ENCODE assay signal across 9 mouse cellular contexts in genomic region chr11:100281596-100282544, GRCm38 (mm10). TPM values are rescaled to one million over a fixed set of nuclear protein-coding genes. Genes with fewer than 3 reads are reported as not detected.
DNase-seq lines count a peak whose midpoint lies in the region; ATAC-seq and TF ChIP-seq lines count a peak whose summit lies in the region.
"Had no signal": no experiment of that assay in that cellular context is flagged by ENCODE, and none has a peak within 500 bp of the region (broad histone marks: within the 10 kb centered on the region; RNA-seq: fewer than 3 reads in every experiment).

No protein-coding gene starts in this region.

- no peak overlapping the region for H3K4me3 ChIP-seq in embryonic facial prominence, embryonic 11.5 days (ENCODE audit: low read depth, low read length)
- no peak overlapping the region for H3K4me3 ChIP-seq in liver, postnatal 0 days (ENCODE audit: low read depth, low read length)
- no peak overlapping the region for H3K4me3 ChIP-seq in neural tube, embryonic 15.5 days (replicated peaks)

- 21% methylated on average over 11 of the region's 11 CpGs for WGBS in embryonic facial prominence, embryonic 11.5 days
- WGBS in liver, postnatal 0 days (ENCODE audit: insufficient replicate concordance) = 21% methylated on average over 11 of the region's 11 CpGs
- WGBS in neural tube, embryonic 15.5 days = 18% methylated on average over 11 of the region's 11 CpGs

- DNase-seq in CD4-positive helper T cell, adult 2 months (ENCODE audit: low read depth, low spot score) = peak; percentile 72
- peak; percentile 85 for DNase-seq in adrenal gland, postnatal 14 days
- peak; percentile 95 for DNase-seq in embryonic facial prominence, embryonic 11.5 days (ENCODE audit: low spot score)
- DNase-seq in heart, postnatal 10 days = peak; percentile 83 to 93
- DNase-seq in kidney, postnatal 36 days = peak; percentile 79 to 93
- DNase-seq in liver, postnatal 0 days = peak; percentile 87
- peak; percentile 82 for DNase-seq in thymus, postnatal 0 days (ENCODE audit: low spot score)

- H3K9ac ChIP-seq in embryonic facial prominence, embryonic 11.5 days (replicated peaks; ENCODE audit: low read length) = no peak overlapping the region
- no peak overlapping the region for H3K9ac ChIP-seq in liver, postnatal 0 days (replicated peaks)
- no peak overlapping the region for H3K9ac ChIP-seq in neural tube, embryonic 15.5 days (replicated peaks)

- no peak overlapping the region for H3K4me2 ChIP-seq in embryonic facial prominence, embryonic 11.5 days (ENCODE audit: low read depth, low read length)
- H3K4me2 ChIP-seq in liver, postnatal 0 days (ENCODE audit: low read depth, low read length) = no peak overlapping the region
- H3K4me2 ChIP-seq in neural tube, embryonic 15.5 days = no peak overlapping the region

- ATAC-seq in embryonic facial prominence, embryonic 11.5 days (replicated peaks; ENCODE audit: insufficient number of reproducible peaks, low FRiP score, low TSS enrichment, low read depth) = peak; percentile 14; the same call in 1 of the 2 replicates
- peak; percentile 56; the same call in 1 of the 2 replicates for ATAC-seq in liver, postnatal 0 days
- ATAC-seq in neural tube, embryonic 15.5 days (ENCODE audit: low FRiP score) = peak; percentile 63; the same call in 1 of the 2 replicates

- no peaks in the 10 kb centered on the region for H3K27me3 ChIP-seq in embryonic facial prominence, embryonic 11.5 days (ENCODE audit: control insufficient read depth, insufficient read depth, low read length)
- no peaks in the 10 kb centered on the region for H3K27me3 ChIP-seq in liver, postnatal 0 days (ENCODE audit: insufficient read depth, low read length)
- H3K27me3 ChIP-seq in neural tube, embryonic 15.5 days (replicated peaks) = no peaks in the 10 kb centered on the region; the same call in 1 of the 2 replicates

- no peaks in the 10 kb centered on the region for H3K9me3 ChIP-seq in embryonic facial prominence, embryonic 11.5 days (replicated peaks; ENCODE audit: control insufficient read depth, low read length)
- no peaks in the 10 kb centered on the region for H3K9me3 ChIP-seq in liver, postnatal 0 days (ENCODE audit: low read length)
- no peaks in the 10 kb centered on the region for H3K9me3 ChIP-seq in neural tube, embryonic 15.5 days (replicated peaks)

- no peak overlapping the region for H3K27ac ChIP-seq in embryonic facial prominence, embryonic 11.5 days (replicated peaks; ENCODE audit: low read depth, low read length)
- H3K27ac ChIP-seq in liver, postnatal 0 days (ENCODE audit: low read depth) = no peak overlapping the region
- H3K27ac ChIP-seq in neural tube, embryonic 15.5 days (replicated peaks) = no peak overlapping the region

- no peak for TF ChIP-seq EP300 in liver, postnatal 0 days (IDR thresholded peaks at IDR 0.05; ENCODE audit: low read depth)

- intact Hi-C loops in heart, postnatal 10 days (cut with DNase I) = loop anchor here (1.0 to 5.0 kb wide), 3 partner anchors 113 to 905 kb away; no protein-coding TSS in a partner anchor

- TF ChIP-seq CTCF in liver, postnatal 0 days (IDR thresholded peaks at IDR 0.05; ENCODE audit: low read depth) = peak; percentile 98

- no peaks in the 10 kb centered on the region for H3K4me1 ChIP-seq in embryonic facial prominence, embryonic 11.5 days (ENCODE audit: control insufficient read depth, insufficient read depth, low read length)
- no peaks in the 10 kb centered on the region for H3K4me1 ChIP-seq in liver, postnatal 0 days (ENCODE audit: insufficient read depth)
- peaks cover 10% of the 10 kb centered on the region; the same call in 1 of the 2 replicates for H3K4me1 ChIP-seq in neural tube, embryonic 15.5 days

- no peaks in the 10 kb centered on the region for H3K36me3 ChIP-seq in embryonic facial prominence, embryonic 11.5 days (replicated peaks; ENCODE audit: control insufficient read depth, insufficient read depth, low read depth, low read length)
- no peaks in the 10 kb centered on the region for H3K36me3 ChIP-seq in liver, postnatal 0 days (replicated peaks; ENCODE audit: insufficient read depth, low read length)
- H3K36me3 ChIP-seq in neural tube, embryonic 15.5 days = no peaks in the 10 kb centered on the region

RNA-seq across cellular contexts. Expression of gene Krt42, which starts 12.2 kb away (rescaled TPM):
- total RNA-seq in adrenal gland, postnatal 14 days (2021) = not detected in 2 replicates
- not detected in 2 replicates for polyA plus RNA-seq in embryonic facial prominence, embryonic 11.5 days (2014; fragmentation: Nextera tagmentation; extraction: Ambion mirVana)
- total RNA-seq in heart, postnatal 10 days (2021) = not detected
- polyA plus RNA-seq in liver, postnatal 0 days (2015; fragmentation: Nextera tagmentation; extraction: Ambion mirVana) = not detected in 2 replicates
- polyA plus RNA-seq in neural tube, embryonic 15.5 days (2015; fragmentation: Nextera tagmentation; extraction: Ambion mirVana) = not detected in 2 replicates
- polyA plus RNA-seq in thymus, postnatal 0 days (2015; fragmentation: Nextera tagmentation; extraction: Ambion mirVana) = 0.35 and 0.46 TPM in 2 replicates
- polyA plus RNA-seq: gonadal fat pad, adult 2 months had no signal

RNA-seq across cellular contexts. Expression of gene Krt17, which starts 21.0 kb away (rescaled TPM):
- not detected in 2 replicates for total RNA-seq in adrenal gland, postnatal 14 days (2021)
- polyA plus RNA-seq in embryonic facial prominence, embryonic 11.5 days (2014; fragmentation: Nextera tagmentation; extraction: Ambion mirVana) = 1.3 and 1.8 TPM in 2 replicates
- not detected for total RNA-seq in heart, postnatal 10 days (2021)
- polyA plus RNA-seq in liver, postnatal 0 days (2015; fragmentation: Nextera tagmentation; extraction: Ambion mirVana) = 0.08 and 0.09 TPM in 2 replicates
- polyA plus RNA-seq in neural tube, embryonic 15.5 days (2015; fragmentation: Nextera tagmentation; extraction: Ambion mirVana) = 0.73 and 63.9 TPM in 2 replicates
- 436 and 450 TPM in 2 replicates for polyA plus RNA-seq in thymus, postnatal 0 days (2015; fragmentation: Nextera tagmentation; extraction: Ambion mirVana)

RNA-seq across cellular contexts. Expression of gene Krt16, which starts 33.2 kb away (rescaled TPM):
- total RNA-seq in adrenal gland, postnatal 14 days (2021) = not detected in 2 replicates
- polyA plus RNA-seq in embryonic facial prominence, embryonic 11.5 days (2014; fragmentation: Nextera tagmentation; extraction: Ambion mirVana) = not detected in 2 replicates
- not detected for total RNA-seq in heart, postnatal 10 days (2021)
- polyA plus RNA-seq in liver, postnatal 0 days (2015; fragmentation: Nextera tagmentation; extraction: Ambion mirVana) = not detected in 2 replicates
- 0.27 TPM in 1 of 2 replicates, not detected in the other for polyA plus RNA-seq in neural tube, embryonic 15.5 days (2015; fragmentation: Nextera tagmentation; extraction: Ambion mirVana)
- polyA plus RNA-seq in thymus, postnatal 0 days (2015; fragmentation: Nextera tagmentation; extraction: Ambion mirVana) = 2.5 and 2.7 TPM in 2 replicates
- polyA plus RNA-seq: gonadal fat pad, adult 2 months had no signal

RNA-seq across cellular contexts. Expression of gene Eif1, which starts 37.8 kb away (rescaled TPM):
- total RNA-seq in adrenal gland, postnatal 14 days (2021) = 987 and 1,021 TPM in 2 replicates
- 1,683 and 1,757 TPM in 2 replicates for polyA plus RNA-seq in embryonic facial prominence, embryonic 11.5 days (2014; fragmentation: Nextera tagmentation; extraction: Ambion mirVana)
- total RNA-seq in heart, postnatal 10 days (2021) = 1,000 to 10,000 TPM; 1,270 to 1,308 TPM
- polyA plus RNA-seq in liver, postnatal 0 days (2015; fragmentation: Nextera tagmentation; extraction: Ambion mirVana) = 1,752 and 1,956 TPM in 2 replicates
- 1,270 and 1,336 TPM in 2 replicates for polyA plus RNA-seq in neural tube, embryonic 15.5 days (2015; fragmentation: Nextera tagmentation; extraction: Ambion mirVana)
- polyA plus RNA-seq in thymus, postnatal 0 days (2015; fragmentation: Nextera tagmentation; extraction: Ambion mirVana) = 2,060 and 2,248 TPM in 2 replicates

RNA-seq across cellular contexts. Expression of gene Gast, which starts 52.3 kb away (rescaled TPM):
- not detected in 2 replicates for total RNA-seq in adrenal gland, postnatal 14 days (2021)
- polyA plus RNA-seq in embryonic facial prominence, embryonic 11.5 days (2014; fragmentation: Nextera tagmentation; extraction: Ambion mirVana) = not detected in 2 replicates
- not detected for total RNA-seq in heart, postnatal 10 days (2021)
- polyA plus RNA-seq in liver, postnatal 0 days (2015; fragmentation: Nextera tagmentation; extraction: Ambion mirVana) = not detected in 2 replicates
- 0.75 TPM in 1 of 2 replicates, not detected in the other for polyA plus RNA-seq in neural tube, embryonic 15.5 days (2015; fragmentation: Nextera tagmentation; extraction: Ambion mirVana)
- polyA plus RNA-seq in thymus, postnatal 0 days (2015; fragmentation: Nextera tagmentation; extraction: Ambion mirVana) = 1.9 and 2.1 TPM in 2 replicates
- polyA plus RNA-seq: gonadal fat pad, adult 2 months had no signal
